Mouse (Mus musculus) stomach, embryonic 15.5 days (tissue): ENCODE measurements around the gene Eogt. TPM values are rescaled to one million over a fixed set of nuclear protein-coding genes. Genes with fewer than 3 reads are reported as not detected.

Experiments used
- ATAC-seq: fragments of 200-750 bp; cut with Nextera tagmentation; 2 replicates; pipeline ENCODE4 v1.8.0; 2017; ENCODE audit warnings: low read depth, moderate number of reproducible peaks, moderate TSS enrichment; ENCODE audit not compliant: insufficient read depth, low FRiP score
- H3K27ac ChIP-seq: fragments of 300-500 bp; sonication (generic); 2 replicates; pipeline ENCODE4 v1.5.1; 2015; ENCODE audit warnings: mild to moderate bottlenecking, inconsistent platforms
- H3K27me3 ChIP-seq: fragments of 300-500 bp; sonication (generic); replicated peaks from 2 replicates; pipeline ENCODE4 v1.6.1; 2015; ENCODE audit warnings: inconsistent platforms
- H3K36me3 ChIP-seq: fragments of 300-500 bp; sonication (generic); 2 replicates; pipeline ENCODE4 v1.6.1; 2015; ENCODE audit warnings: inconsistent platforms
- H3K4me1 ChIP-seq: fragments of 300-500 bp; sonication (generic); 2 replicates; pipeline ENCODE4 v1.6.1; 2015; ENCODE audit warnings: inconsistent platforms
- H3K4me2 ChIP-seq: fragments of 300-500 bp; sonication (generic); 2 replicates; pipeline ENCODE4 v1.6.1; 2015; ENCODE audit warnings: mild to moderate bottlenecking, inconsistent platforms
- H3K4me3 ChIP-seq: fragments of 300-500 bp; sonication (generic); replicated peaks from 2 replicates; pipeline ENCODE4 v1.5.1; 2015; ENCODE audit warnings: inconsistent platforms
- H3K9ac ChIP-seq: fragments of 300-500 bp; sonication (generic); 2 replicates; pipeline ENCODE4 v1.6.1; 2015; ENCODE audit warnings: inconsistent platforms
- H3K9me3 ChIP-seq: fragments of 300-500 bp; sonication (generic); 2 replicates; pipeline ENCODE4 v1.6.1; 2016; ENCODE audit warnings: inconsistent platforms
- WGBS: fragments of 180-500 bp; shearing (Covaris S2); methylation state at CpG from one replicate; pipeline ENCODE4 v1.1.7; 2015; 5-methylcytosine and 5-hydroxymethylcytosine counted together
- polyA plus RNA-seq: library from polyadenylated mRNA; unstranded; fragments of >200 nt; fragmentation: Nextera tagmentation; extraction: Ambion mirVana; gene quantifications from 2 replicates; pipeline ENCODE4 v1.2.1, GENCODE M21; 2015

Gene Eogt
- polyA plus RNA-seq, 1 experiment from 2014 or later, result 10.8 TPM

DNA sequence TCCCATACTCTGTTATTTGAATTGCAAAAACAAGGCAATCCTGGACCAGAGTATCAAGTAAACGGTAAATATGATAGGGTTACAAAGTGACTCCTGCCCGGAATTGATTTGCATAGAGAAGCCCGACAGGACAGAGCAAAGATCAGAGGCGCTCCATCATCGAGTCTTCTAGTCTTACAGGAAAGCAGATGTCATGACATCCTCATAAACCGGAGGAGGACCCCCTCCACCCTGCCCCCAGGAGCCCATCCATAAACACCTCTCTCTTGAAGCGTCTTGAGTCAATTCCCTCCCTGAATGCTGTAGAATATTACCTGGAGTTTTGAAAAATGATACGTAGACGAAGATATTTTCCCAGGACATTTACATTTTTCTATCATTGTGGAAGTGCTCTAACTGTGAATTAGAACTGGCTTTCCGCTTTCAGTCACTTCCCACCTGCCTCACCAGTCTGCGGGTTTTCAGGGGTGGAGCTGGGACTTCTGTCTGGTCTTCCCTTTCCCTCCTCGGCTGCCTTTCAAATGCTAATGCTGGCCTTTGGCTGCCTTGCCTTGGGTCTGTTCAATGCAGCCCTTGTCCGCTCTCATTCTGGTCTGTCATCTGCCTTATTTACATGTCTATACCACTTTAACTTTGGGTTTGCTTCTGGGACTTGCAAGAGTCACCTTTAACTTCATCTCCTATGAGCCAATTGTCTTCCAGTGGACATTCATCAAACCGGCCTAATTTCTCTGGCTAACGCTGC is 46.9 kb downstream of the Eogt start:
- Histone ChIP-seq H3K4me3 (no peak overlapping the region), H3K27me3 (no peaks in the 10 kb centered on the region)

DNA sequence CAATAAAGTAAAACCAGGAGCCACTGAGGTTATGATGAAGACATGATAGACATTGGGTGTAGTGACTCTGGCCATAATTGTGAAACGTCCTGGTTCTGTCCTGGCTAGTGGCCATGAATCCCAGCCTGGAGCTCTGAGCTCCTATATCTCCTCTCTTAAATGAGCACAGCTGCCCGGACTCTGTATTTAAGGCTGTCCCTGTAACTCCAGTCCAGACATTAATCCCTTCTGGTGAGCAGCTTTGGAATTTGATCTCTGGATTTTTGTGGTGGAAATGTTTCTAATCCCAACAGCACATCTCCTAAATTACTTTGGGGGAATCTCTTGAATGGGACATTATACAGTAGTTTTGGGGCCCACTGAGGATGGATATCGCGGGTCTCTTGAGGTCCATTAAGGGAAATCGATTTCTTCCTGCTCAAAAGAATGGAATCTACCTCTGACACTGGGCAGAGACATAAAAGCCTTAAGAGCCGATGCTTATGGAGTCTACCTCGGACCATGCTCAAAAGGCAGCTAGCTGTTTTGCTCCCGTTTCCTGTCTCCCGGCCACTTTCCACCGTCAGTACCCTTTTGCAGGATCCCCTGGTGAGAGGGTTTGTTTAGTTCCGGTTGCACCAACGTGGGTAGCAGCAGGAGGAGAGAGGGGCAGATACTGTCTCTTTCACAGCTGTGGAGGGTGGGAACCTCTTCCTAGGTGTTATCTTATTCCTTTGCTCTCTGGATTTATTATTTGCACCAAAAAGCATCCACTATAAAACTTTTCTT is 47.6 kb downstream of the Eogt start:
- H3K36me3 ChIP-seq, result no peaks in the 10 kb centered on the region

More for the DNA sequence above, 46.9 kb downstream of the Eogt start:
- Histone ChIP-seq H3K4me2 (no peak overlapping the region), H3K9me3 (no peaks in the 10 kb centered on the region), H3K36me3 (no peaks in the 10 kb centered on the region), H3K4me1 (no peaks in the 10 kb centered on the region), H3K9ac (no peak overlapping the region), H3K27ac (no peak overlapping the region)
- no peak for ATAC-seq
- WGBS, result 12% methylated on average over 15 of the region's 15 CpGs

DNA sequence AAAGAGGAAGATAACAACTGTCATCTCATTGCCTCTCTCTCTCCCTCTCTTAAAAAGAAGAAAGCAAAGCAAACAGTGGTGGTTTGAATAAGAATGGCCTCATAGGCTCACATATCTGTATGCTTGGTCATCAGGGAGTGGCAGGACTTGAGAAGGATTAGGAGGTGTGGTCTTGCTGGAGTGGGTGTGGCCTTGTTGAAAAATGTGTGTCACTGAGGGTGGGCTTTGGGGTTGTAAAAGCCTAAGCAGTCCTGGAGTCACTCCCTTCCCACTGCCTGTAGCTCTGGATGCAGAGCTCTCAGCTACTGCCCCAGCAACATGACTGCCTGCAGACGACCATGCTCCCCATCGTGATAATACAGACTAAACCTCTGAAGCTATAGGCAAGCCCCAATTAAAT is 66.6 kb downstream of the Eogt start:
- no peaks in the 10 kb centered on the region for H3K27me3 ChIP-seq
- no peak for ATAC-seq
- H3K9ac ChIP-seq, result no peak overlapping the region
- H3K27ac ChIP-seq, result no peak overlapping the region
- no peaks in the 10 kb centered on the region for H3K9me3 ChIP-seq
- 85% methylated on average over 2 of the region's 2 CpGs for WGBS
- no peaks in the 10 kb centered on the region for H3K36me3 ChIP-seq
- no peak overlapping the region for H3K4me2 ChIP-seq
- H3K4me3 ChIP-seq, result no peak overlapping the region
- no peaks in the 10 kb centered on the region for H3K4me1 ChIP-seq

More for the DNA sequence above, 47.6 kb downstream of the Eogt start:
- Histone ChIP-seq H3K4me3 (no peak overlapping the region), H3K27me3 (no peaks in the 10 kb centered on the region), H3K9ac (no peak overlapping the region), H3K4me2 (no peak overlapping the region), H3K27ac (no peak overlapping the region), H3K9me3 (no peaks in the 10 kb centered on the region), H3K4me1 (no peaks in the 10 kb centered on the region)
- WGBS, result 32% methylated on average over 12 of the region's 12 CpGs
- no peak for ATAC-seq

DNA sequence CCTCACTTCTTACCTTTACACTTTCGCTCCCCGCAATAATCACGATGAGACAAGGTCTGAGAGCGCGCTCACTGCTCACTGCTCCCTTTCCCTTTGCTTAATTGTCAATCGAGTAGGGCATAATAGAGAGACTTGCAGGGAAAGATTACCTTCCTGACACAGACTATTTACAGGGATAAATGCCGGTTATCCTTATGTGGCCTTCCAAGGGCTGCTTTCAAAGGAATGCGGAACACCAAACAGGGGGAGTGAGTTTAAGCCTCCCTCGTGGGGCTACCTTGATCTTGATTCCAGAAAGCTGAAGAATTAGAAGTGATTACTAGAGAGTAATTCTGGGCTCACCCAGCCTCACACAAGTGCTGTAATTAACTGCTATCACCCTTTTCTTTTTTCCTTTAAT is 69.0 kb downstream of the Eogt start:
- Histone ChIP-seq H3K27me3 (no peaks in the 10 kb centered on the region), H3K4me2 (no peak overlapping the region), H3K36me3 (no peaks in the 10 kb centered on the region), H3K9ac (no peak overlapping the region), H3K4me1 (no peaks in the 10 kb centered on the region), H3K27ac (no peak overlapping the region), H3K4me3 (no peak overlapping the region), H3K9me3 (no peaks in the 10 kb centered on the region)
- 47% methylated on average over 9 of the region's 9 CpGs for WGBS
- no peak for ATAC-seq

DNA sequence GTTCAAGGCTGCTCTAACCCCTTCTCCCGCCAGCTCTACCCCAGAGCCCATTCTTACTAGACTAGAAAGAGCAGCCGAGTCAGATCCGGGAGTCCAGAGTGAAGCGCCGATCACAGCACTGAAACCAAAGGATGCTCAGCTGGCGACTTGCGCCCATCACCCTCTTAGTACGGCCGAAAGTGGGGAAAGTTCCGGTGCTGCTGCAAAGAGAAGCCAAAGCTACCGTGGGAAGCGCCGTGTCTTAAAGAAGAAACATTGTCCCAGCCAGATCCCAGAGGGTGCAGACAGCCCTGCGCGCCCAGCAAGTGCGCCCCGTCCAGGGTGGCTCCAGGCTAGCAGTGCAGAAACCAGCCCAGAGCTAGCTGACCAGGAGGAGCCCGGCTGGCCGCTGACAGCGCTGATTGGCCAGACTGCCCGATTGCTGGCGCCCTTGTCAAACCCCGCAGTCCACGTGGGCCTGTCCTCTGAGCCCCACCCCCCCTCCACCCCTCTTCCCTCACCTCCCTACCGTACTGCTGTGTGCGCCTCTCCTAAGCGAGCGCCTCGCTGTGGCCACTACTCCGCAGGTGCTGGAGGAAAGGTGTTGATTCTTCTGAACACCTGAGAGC is 88.8 kb downstream of the Eogt start, which contains the start of gene Fam19a4:
Gene Fam19a4 (minus strand): TSS at position 340 of the 608 bp plus-strand sequence.
- Histone ChIP-seq H3K27ac (no peak within 1 kb of the TSS), H3K4me1 (peaks cover 5% of the 10 kb centered on the region; the same call in 1 of the 2 replicates), H3K4me2 (peak within 1 kb of the TSS; percentile 68), H3K4me3 (peak within 1 kb of the TSS; percentile 36), H3K9me3 (no peaks in the 10 kb centered on the region), H3K36me3 (no peaks in the 10 kb centered on the region), H3K27me3 (peaks cover 21% of the 10 kb centered on the region), H3K9ac (no peak within 1 kb of the TSS)
- under 1% methylated on average over 30 of the region's 30 CpGs for WGBS
- ATAC-seq, result peak; percentile 90

Other genes with a start within 250 kb of the Eogt start
- 0.05 TPM in 1 of 2 replicates, not detected in the other for gene Fam19a4, start 88.8 kb downstream of the Eogt start, polyA plus RNA-seq
- 34.8 and 36.1 TPM in 2 replicates for gene Tmf1, start 29.9 kb upstream of the Eogt start, polyA plus RNA-seq
- 58.8 and 62.3 TPM in 2 replicates for gene Uba3, start 56.5 kb upstream of the Eogt start, polyA plus RNA-seq
- gene Arl6ip5, start 61.5 kb upstream of the Eogt start, polyA plus RNA-seq, result 70.1 and 71.4 TPM in 2 replicates
- 0.19 and 0.41 TPM in 2 replicates for gene Lmod3, start 103.6 kb upstream of the Eogt start, polyA plus RNA-seq